Mouse (Mus musculus): ENCODE measurements around the gene Slc11a1.

Gene Slc11a1

GRCm38 (mm10) chr1:74388398-74388920, 13.5 kb downstream of the Slc11a1 start:
- no peak for DNase-seq

GRCm38 (mm10) chr1:74389831-74390286, 14.9 kb downstream of the Slc11a1 start:
- DNase-seq: peak; percentile 67 to 75

GRCm38 (mm10) chr1:74390287-74390906, 15.4 kb downstream of the Slc11a1 start:
- DNase-seq: peak; percentile 77 to 84

- DNase-seq: peak; percentile 99
Observed at GRCm38 (mm10) chr1:74390924-74391748, 16.1 kb downstream of the Slc11a1 start, which contains the start of gene Ctdsp1. Ctdsp1 (plus strand) TSS chr1:74391509.

GRCm38 (mm10) chr1:74391844-74392441, 16.9 kb downstream of the Slc11a1 start:
- peak; percentile 84 to 85 for DNase-seq

GRCm38 (mm10) chr1:74392446-74392994, 17.5 kb downstream of the Slc11a1 start:
- no peak for DNase-seq

GRCm38 (mm10) chr1:74393010-74393409, 18.0 kb downstream of the Slc11a1 start:
- no peak for DNase-seq

- DNase-seq: no peak
Observed at GRCm38 (mm10) chr1:74393697-74394096, 18.7 kb downstream of the Slc11a1 start.

GRCm38 (mm10) chr1:74394311-74394710, 19.3 kb downstream of the Slc11a1 start:
- no peak for DNase-seq

GRCm38 (mm10) chr1:74394858-74395257, 19.9 kb downstream of the Slc11a1 start:
- DNase-seq: no peak

- no peak for DNase-seq
Observed at GRCm38 (mm10) chr1:74395290-74395689, 20.3 kb downstream of the Slc11a1 start.

GRCm38 (mm10) chr1:74396456-74397222, 21.6 kb downstream of the Slc11a1 start:
- peak; percentile 35 to 41 for DNase-seq

GRCm38 (mm10) chr1:74397268-74397918, 22.4 kb downstream of the Slc11a1 start:
- peak; percentile 99 to 100 for DNase-seq

GRCm38 (mm10) chr1:74397919-74398451, 23.0 kb downstream of the Slc11a1 start:
- peak; percentile 80 to 84 for DNase-seq

- no peak for DNase-seq
Observed at GRCm38 (mm10) chr1:74400531-74400930, 25.5 kb downstream of the Slc11a1 start.

GRCm38 (mm10) chr1:74401015-74401702, 26.2 kb downstream of the Slc11a1 start:
- DNase-seq: no peak

- no peak for DNase-seq
Observed at GRCm38 (mm10) chr1:74404206-74404605, 29.2 kb downstream of the Slc11a1 start.

GRCm38 (mm10) chr1:74408589-74409504, 33.9 kb downstream of the Slc11a1 start, which contains the start of gene Vil1:
Vil1 (plus strand) TSS chr1:74409376.
- no peak for DNase-seq

- no peak for DNase-seq
Observed at GRCm38 (mm10) chr1:74411753-74412325, 36.8 kb downstream of the Slc11a1 start.
